Mouse (Mus musculus) CH12.LX (cell line): ENCODE measurements around the gene Pimreg. TPM values are rescaled to one million over a fixed set of nuclear protein-coding genes. Genes with fewer than 3 reads are reported as not detected.

Experiments
- DNase-seq: peaks from one replicate; pipeline ENCODE4 v3.0.0-alpha.2; 2013; ENCODE audit errors: extremely low read depth
- H3K27ac ChIP-seq: 2 replicates; pipeline ENCODE4 v1.5.1; 2012; ENCODE audit warnings: low read depth, mild to moderate bottlenecking, control low read depth, moderate library complexity; ENCODE audit not compliant: insufficient read depth
- H3K27me3 ChIP-seq: replicated peaks from 2 replicates; pipeline ENCODE3; 2012; ENCODE audit warnings: inconsistent platforms
- H3K36me3 ChIP-seq, 2 experiments: replicated peaks in 1 of 2; 2 replicates each; pipeline versions ENCODE3 to v1.6.1; 2012; ENCODE audit warnings: inconsistent platforms in 1 of 2, low read length in 1 of 2, mild to moderate bottlenecking in 1 of 2, mixed read lengths in 1 of 2, moderate library complexity in 1 of 2; ENCODE audit not compliant: control insufficient read depth in 1 of 2, insufficient read depth in 1 of 2
- H3K4me1 ChIP-seq, 2 experiments: 2 replicates each; pipeline ENCODE4 v1.6.1; 2012; ENCODE audit warnings: inconsistent platforms in 1 of 2, moderate library complexity in 1 of 2; ENCODE audit not compliant: insufficient read depth in 2 of 2, control insufficient read depth in 1 of 2
- H3K4me2 ChIP-seq: 2 replicates; pipeline ENCODE4 v1.6.1; 2012; ENCODE audit warnings: low read depth, mild to moderate bottlenecking, control low read depth; ENCODE audit not compliant: poor library complexity, insufficient read depth, severe bottlenecking
- H3K4me3 ChIP-seq, 3 experiments: fragments of 150-350 bp in 1 of 3; sonication (generic) in 1 of 3; replicated peaks in 1 of 3; 2 replicates each; pipeline versions ENCODE3 to v1.5.1; 2011 to 2012; ENCODE audit warnings: low read depth in 2 of 3, low read length in 2 of 3, mild to moderate bottlenecking in 2 of 3, moderate library complexity in 2 of 3, control low read depth in 1 of 3, improper control_type of control experiment in 1 of 3, inconsistent platforms in 1 of 3, mixed read lengths in 1 of 3; ENCODE audit not compliant: poor library complexity in 1 of 3
- H3K79me2 ChIP-seq: replicated peaks from 2 replicates; pipeline ENCODE4 v1.6.1; 2012; ENCODE audit warnings: mild to moderate bottlenecking, moderate library complexity; ENCODE audit not compliant: control insufficient read depth, poor library complexity, insufficient read depth, severe bottlenecking; ENCODE audit errors: extremely low read depth
- H3K9ac ChIP-seq: 2 replicates; pipeline ENCODE4 v1.6.1; 2012; ENCODE audit warnings: low read depth, mild to moderate bottlenecking, control low read depth, moderate library complexity; ENCODE audit not compliant: insufficient read depth
- H3K9me3 ChIP-seq: replicated peaks from 2 replicates; pipeline ENCODE3; 2012; ENCODE audit warnings: low read length, inconsistent platforms, mixed read lengths
- BHLHE40 ChIP-seq: IDR thresholded peaks from 2 replicates; pipeline ENCODE4 v1.6.1; 2011; ENCODE audit warnings: mild to moderate bottlenecking, low read depth, low read length, improper control_type of control experiment
- EP300 ChIP-seq: IDR thresholded peaks from 2 replicates; pipeline ENCODE4 v1.6.1; 2011; ENCODE audit warnings: low read length, improper control_type of control experiment
- GABPA ChIP-seq: IDR thresholded peaks from 2 replicates; pipeline ENCODE4 v1.6.1; 2012; ENCODE audit warnings: low read depth, low read length, improper control_type of control experiment, inconsistent platforms; ENCODE audit not compliant: insufficient replicate concordance
- IRF4 ChIP-seq: IDR thresholded peaks from 2 replicates; pipeline ENCODE4 v1.6.1; 2014; ENCODE audit warnings: low read depth, mild to moderate bottlenecking, inconsistent platforms, low read length, improper control_type of control experiment
- KAT2A ChIP-seq: IDR thresholded peaks from 2 replicates; pipeline ENCODE4 v1.6.1; 2012; ENCODE audit warnings: low read length, improper control_type of control experiment, inconsistent platforms; ENCODE audit not compliant: insufficient replicate concordance
- MAFK ChIP-seq: IDR thresholded peaks from 2 replicates; pipeline ENCODE4 v1.6.1; 2011; ENCODE audit warnings: low read length, improper control_type of control experiment; ENCODE audit not compliant: insufficient replicate concordance
- MAX ChIP-seq: IDR thresholded peaks from 2 replicates; pipeline ENCODE4 v1.6.1; 2011; ENCODE audit warnings: low read length, improper control_type of control experiment
- NELFE ChIP-seq: IDR thresholded peaks from 2 replicates; pipeline ENCODE4 v1.6.1; 2011; ENCODE audit warnings: low read depth, low read length, improper control_type of control experiment
- PAX5 ChIP-seq: IDR thresholded peaks from 2 replicates; pipeline ENCODE4 v1.6.1; 2012; ENCODE audit warnings: low read length, inconsistent platforms, mixed read lengths
- POLR2AphosphoS2 ChIP-seq: IDR thresholded peaks from 2 replicates; pipeline ENCODE4 v1.6.1; 2011; ENCODE audit warnings: low read depth, low read length, improper control_type of control experiment
- RCOR1 ChIP-seq: conservative IDR thresholded peaks from 2 replicates; pipeline ENCODE4 v1.6.1; 2012; ENCODE audit warnings: low read depth, mild to moderate bottlenecking, inconsistent platforms, low read length, improper control_type of control experiment
- TBP ChIP-seq: conservative IDR thresholded peaks from 2 replicates; pipeline ENCODE4 v1.6.1; 2011; ENCODE audit warnings: low read depth, low read length, improper control_type of control experiment
- TCF12 ChIP-seq: IDR thresholded peaks from 2 replicates; pipeline ENCODE4 v1.6.1; 2014; ENCODE audit warnings: low read depth, mild to moderate bottlenecking, inconsistent platforms, low read length, improper control_type of control experiment
- ZMIZ1 ChIP-seq: IDR thresholded peaks from 2 replicates; pipeline ENCODE4 v1.6.1; 2012; ENCODE audit warnings: low read depth, mild to moderate bottlenecking, inconsistent platforms, low read length, improper control_type of control experiment
- dilution Hi-C: fragments of 300-500 bp; cut with MboI; formaldehyde crosslinking; loops from 2 replicates; pipeline ENCODE4 v1.14.3; 2020; ENCODE audit warnings: low sequenced_read_pairs; ENCODE audit not compliant: extremely low pct_unique_long_range_greater_than_20kb, extremely low pct_ligation_motif_present
- in situ Hi-C: fragments of 300-500 bp; cut with MboI; formaldehyde crosslinking; loops from 3 replicates; pipeline ENCODE4 v1.14.3; 2019; ENCODE audit warnings: low sequenced_read_pairs, low pct_ligation_motif_present, low pct_unique_long_range_greater_than_20kb, mixed read lengths
- polyA plus RNA-seq: library from polyadenylated mRNA; unstranded; fragments of >175 nt; gene quantifications from 2 replicates; pipeline ENCODE4 v1.2.1, GENCODE M21; 2012; ENCODE audit warnings: low read depth; ENCODE audit not compliant: insufficient read length
- total RNA-seq, 2 experiments: library from RNA; depleted of rRNA; stranded (reverse); fragments of 300-350 nt in 1 of 2; fragments of >200 nt in 1 of 2; gene quantifications; 2 replicates each; pipeline ENCODE4 v1.2.3; 2012 to 2014

Pimreg gene
- total and polyA plus RNA-seq, 3 experiments: 26.4 to 52.7 (median 27.9) TPM

GRCm38 (mm10) chr11:72044231-72044630 is 2.4 kb downstream of the Pimreg start:
- Histone ChIP-seq H3K9ac (no peak overlapping the region), H3K4me3 (no peak overlapping the region)
- DNase-seq: no peak
- dilution Hi-C loops: no loop called here
- TF ChIP-seq NELFE (no peak), TBP (no peak), TCF12 (no peak), PAX5 (no peak), EP300 (no peak), KAT2A (no peak), MAX (no peak), GABPA (no peak), RCOR1 (no peak), BHLHE40 (no peak), IRF4 (no peak), ZMIZ1 (no peak)
- TF ChIP-seq, all 38 proteins: peak for 0
- in situ Hi-C loops: loop anchor here (25.0 kb wide), 1 partner anchor 482 kb away; no protein-coding TSS in a partner anchor
- Histone ChIP-seq H3K36me3 (peaks cover 10 to 56% of the 10 kb centered on the region in 2 experiments), H3K27me3 (peaks cover 5% of the 10 kb centered on the region), H3K79me2 (no peaks in the 10 kb centered on the region), H3K9me3 (no peaks in the 10 kb centered on the region), H3K27ac (no peak overlapping the region), H3K4me1 (peaks cover 15 to 56% of the 10 kb centered on the region in 2 experiments), H3K4me2 (no peak overlapping the region)

DNA sequence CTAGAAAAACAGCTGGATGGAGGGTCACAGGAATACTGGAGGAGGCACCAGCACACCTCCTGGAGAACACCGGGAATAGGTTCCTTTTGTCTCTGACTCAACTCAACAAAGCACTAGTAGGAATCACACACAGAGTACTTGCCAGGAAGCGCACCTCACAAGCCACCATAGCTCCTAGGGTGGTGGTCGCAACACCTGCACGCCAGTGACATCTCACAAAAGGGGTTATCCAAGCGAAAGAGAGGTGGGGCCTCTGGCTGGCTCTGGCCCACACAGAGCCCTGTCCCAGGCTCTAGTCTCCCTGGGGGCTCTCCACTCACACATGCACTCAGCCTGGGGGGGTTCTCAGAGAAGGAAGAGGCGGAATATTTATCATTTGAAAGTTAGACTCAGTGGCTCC is 6.9 kb downstream of the Pimreg start:
- no peak overlapping the region for H3K9ac ChIP-seq
- no peak overlapping the region for H3K4me3 ChIP-seq
- in situ Hi-C loops: loop anchor here (25.0 kb wide), 1 partner anchor 486 kb away; no protein-coding TSS in a partner anchor
- H3K36me3 ChIP-seq: peaks cover 10 to 53% of the 10 kb centered on the region in 2 experiments
- peaks cover 7% of the 10 kb centered on the region for H3K27me3 ChIP-seq
- no peak overlapping the region for H3K4me2 ChIP-seq
- DNase-seq: no peak
- no peaks in the 10 kb centered on the region for H3K79me2 ChIP-seq
- TF ChIP-seq POLR2AphosphoS2: peak; percentile 23; the same call in 1 of the 2 replicates
- TF ChIP-seq MAFK: no peak
- TF ChIP-seq, all 38 proteins: peak for 1
- dilution Hi-C loops: no loop called here
- peaks cover 9 to 43% of the 10 kb centered on the region in 2 experiments for H3K4me1 ChIP-seq
- no peak overlapping the region for H3K27ac ChIP-seq
- H3K9me3 ChIP-seq: no peaks in the 10 kb centered on the region
